Mouse (Mus musculus) gastrocnemius, postnatal 36 days (tissue): Measurements from ENCODE around the gene Slc25a20. TPM values are rescaled to one million over a fixed set of nuclear protein-coding genes. Genes with fewer than 3 reads are reported as not detected.

ENCODE experiments used
- DNase-seq, 2 experiments: peaks; one replicate each; pipeline ENCODE4 v3.0.0; 2022
- intact Hi-C: fragments of 180-260 bp; cut with DNase I; formaldehyde crosslinking; loops from one replicate; pipeline ENCODE4 v1.15.1; 2025
- total RNA-seq, 2 experiments: library from RNA; stranded (reverse); gene quantifications; 2 replicates each; pipeline ENCODE4 v1.2.3; 2021

Slc25a20 gene
- total RNA-seq, 2 experiments from 2014 or later: 59.0 to 75.5 TPM

- intact Hi-C loops: no loop called here
- DNase-seq: no peak
Measured at GRCm38 (mm10) chr9:108673151-108673550, 11.3 kb downstream of the Slc25a20 start.

- intact Hi-C loops: no loop called here
- no peak for DNase-seq
Measured at GRCm38 (mm10) chr9:108680026-108680425, 18.1 kb downstream of the Slc25a20 start.

DNA sequence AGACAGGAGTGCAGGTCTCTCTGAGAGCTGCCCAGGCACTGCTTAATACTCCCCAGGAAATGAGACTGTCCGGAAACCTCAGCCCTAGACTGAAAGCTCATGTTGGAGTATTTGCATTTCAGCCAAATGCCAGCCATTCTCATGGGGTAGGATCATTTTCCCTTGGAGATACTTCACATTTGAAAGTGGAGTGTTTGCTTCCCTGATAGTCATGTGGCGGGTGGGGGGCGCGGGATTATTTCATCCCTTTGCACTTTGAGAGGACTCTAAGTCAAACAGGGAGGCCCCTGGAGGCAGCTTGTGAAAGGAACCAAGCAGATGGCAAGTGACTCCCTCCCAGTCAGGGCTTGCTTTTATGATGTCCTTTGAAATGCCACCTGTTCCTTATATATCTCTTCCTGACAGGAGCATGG, 24.6 kb downstream of the Slc25a20 start:
- intact Hi-C loops: no loop called here

GRCm38 (mm10) chr9:108687181-108687580, 25.3 kb downstream of the Slc25a20 start:
- no peak for DNase-seq
- intact Hi-C loops: no loop called here

More for the DNA sequence above, 24.6 kb downstream of the Slc25a20 start:
- no peak for DNase-seq

- intact Hi-C loops: no loop called here
Measured at GRCm38 (mm10) chr9:108687686-108688085, 25.8 kb downstream of the Slc25a20 start.

DNA sequence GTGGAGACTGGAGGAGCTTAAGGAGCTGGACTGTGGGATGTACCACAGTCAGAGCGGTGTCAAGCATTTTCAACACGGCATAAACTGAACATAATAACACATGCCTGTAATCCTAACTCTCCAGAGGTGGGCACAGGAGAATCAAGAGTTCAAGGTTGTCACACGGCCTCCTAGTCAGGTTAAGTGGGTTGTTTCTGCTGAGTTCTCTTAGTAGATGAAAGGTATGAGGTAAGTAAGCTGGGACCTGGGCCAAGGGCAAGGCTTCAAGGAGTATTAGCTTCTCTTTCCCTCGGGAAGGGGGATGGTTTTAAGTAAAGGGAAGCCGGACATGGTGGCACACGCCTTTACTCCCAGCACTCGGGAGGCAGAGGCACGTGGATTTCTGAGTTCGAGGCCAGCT, 26.6 kb downstream of the Slc25a20 start:
- intact Hi-C loops: no loop called here
- DNase-seq: no peak

More at GRCm38 (mm10) chr9:108687686-108688085, 25.8 kb downstream of the Slc25a20 start:
- DNase-seq: no peak

DNA sequence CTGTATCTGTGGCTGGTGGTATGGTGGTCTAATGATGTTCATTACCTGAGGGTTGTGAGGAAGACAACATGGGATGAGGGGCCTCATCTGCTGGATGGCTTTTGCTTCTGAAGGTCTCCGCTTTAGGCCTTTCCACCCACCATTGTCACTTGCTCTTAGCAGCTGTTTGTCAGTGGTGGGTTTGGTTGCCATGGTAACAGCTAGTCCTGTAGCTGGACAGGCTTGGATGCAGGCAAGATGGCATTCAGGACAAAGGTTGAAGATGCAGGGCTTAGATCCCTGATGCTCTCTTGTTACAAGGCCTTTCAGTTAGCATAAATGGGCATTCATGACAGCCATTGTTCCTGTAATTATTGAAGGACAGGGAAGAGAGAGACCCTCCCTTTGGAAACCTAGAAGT, 27.2 kb downstream of the Slc25a20 start, which contains the start of gene Prkar2a:
Gene Prkar2a, plus strand, starts transcription at position 209 of the 400 bp plus-strand sequence.
- no peak for DNase-seq
- intact Hi-C loops: no loop called here

DNA sequence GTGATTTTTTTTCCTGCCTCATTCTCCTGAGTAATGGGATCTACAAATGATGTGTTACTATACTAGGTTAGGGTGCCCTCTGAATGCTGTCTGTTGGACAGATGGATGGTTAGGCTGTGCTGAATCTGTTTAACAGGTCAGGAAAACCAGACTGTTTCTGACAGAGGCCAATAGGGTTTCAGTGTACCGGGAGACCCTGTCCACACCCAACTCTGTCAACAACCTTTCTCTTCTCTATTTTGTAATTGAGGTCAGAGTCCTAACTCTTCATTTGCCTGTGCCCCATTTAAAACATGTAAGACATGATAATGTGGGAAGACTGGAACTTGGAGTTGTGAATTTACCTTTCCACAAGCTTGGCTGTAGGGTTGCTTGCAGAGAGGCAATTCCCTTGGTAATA, 28.1 kb downstream of the Slc25a20 start:
- DNase-seq: no peak
- intact Hi-C loops: no loop called here

GRCm38 (mm10) chr9:108690914-108691313, 29.0 kb downstream of the Slc25a20 start:
- DNase-seq: no peak

GRCm38 (mm10) chr9:108691371-108691770, 29.5 kb downstream of the Slc25a20 start:
- no peak for DNase-seq
- intact Hi-C loops: no loop called here

More at GRCm38 (mm10) chr9:108690914-108691313, 29.0 kb downstream of the Slc25a20 start:
- intact Hi-C loops: no loop called here

DNA sequence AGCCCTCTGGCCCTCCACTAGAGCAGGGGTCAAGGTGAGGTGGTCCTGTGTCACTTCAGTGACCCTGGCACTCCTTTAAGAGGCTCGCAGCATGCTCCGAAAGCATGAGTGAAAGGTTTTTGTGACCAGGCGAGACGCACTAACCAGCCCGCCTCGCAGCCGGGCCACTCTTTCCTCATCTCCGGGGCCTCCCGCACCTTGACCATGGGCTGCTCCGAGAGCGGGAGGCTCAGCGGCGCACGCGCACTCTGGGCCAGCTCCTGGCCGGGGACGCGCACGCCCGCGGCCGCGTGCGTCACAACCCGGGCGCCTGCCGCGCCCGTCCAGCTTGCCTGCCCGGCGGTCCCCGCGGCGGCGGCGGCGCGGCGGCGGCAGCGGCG, 29.9 kb downstream of the Slc25a20 start:
- DNase-seq: peak; percentile 82
- intact Hi-C loops: no loop called here

GRCm38 (mm10) chr9:108692226-108693041, 30.5 kb downstream of the Slc25a20 start:
- DNase-seq: peak; percentile 22 to 46
- intact Hi-C loops: no loop called here

DNA sequence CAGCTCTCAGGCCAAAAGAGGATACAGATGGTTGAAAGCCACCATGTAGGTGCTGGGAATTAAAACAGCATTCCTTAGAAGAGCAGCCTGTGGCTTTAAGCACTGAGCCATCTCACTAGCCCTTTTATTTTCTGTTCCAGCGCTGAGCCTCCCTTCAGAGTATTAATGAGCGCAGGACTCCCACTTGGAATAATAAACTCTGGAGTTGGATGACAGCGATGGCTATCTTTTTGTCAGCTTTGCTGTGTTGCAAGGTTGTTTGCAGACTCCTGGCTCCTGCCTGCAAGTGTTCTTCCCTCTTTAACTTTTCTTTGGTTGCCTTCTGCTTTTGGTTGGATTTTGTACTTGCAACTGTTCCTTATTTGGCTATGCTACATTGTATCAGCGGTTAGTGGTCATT, 32.1 kb downstream of the Slc25a20 start:
- no peak for DNase-seq
- intact Hi-C loops: no loop called here

DNA sequence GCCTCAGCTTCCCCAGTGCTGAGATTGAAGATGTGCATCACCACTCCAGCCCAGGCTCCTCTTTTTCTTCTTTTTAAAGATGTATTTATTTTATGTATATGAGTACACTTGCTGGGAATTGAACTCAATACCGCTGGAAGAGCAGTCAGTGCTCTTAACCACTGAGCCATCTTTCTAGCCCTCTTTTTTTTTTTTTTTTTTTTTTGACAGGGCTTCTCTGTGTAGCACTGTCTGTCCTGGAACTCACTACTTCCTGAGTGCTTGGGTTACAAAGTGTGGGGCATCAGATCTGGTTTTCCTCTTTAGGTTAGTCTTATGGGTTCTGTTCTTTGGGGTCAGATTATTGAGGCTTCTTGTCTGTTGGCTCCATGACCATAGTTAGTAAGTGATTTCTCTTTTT, 32.6 kb downstream of the Slc25a20 start:
- DNase-seq: no peak
- intact Hi-C loops: no loop called here

- no peak for DNase-seq
- intact Hi-C loops: no loop called here
Measured at GRCm38 (mm10) chr9:108702476-108702875, 40.6 kb downstream of the Slc25a20 start.

DNA sequence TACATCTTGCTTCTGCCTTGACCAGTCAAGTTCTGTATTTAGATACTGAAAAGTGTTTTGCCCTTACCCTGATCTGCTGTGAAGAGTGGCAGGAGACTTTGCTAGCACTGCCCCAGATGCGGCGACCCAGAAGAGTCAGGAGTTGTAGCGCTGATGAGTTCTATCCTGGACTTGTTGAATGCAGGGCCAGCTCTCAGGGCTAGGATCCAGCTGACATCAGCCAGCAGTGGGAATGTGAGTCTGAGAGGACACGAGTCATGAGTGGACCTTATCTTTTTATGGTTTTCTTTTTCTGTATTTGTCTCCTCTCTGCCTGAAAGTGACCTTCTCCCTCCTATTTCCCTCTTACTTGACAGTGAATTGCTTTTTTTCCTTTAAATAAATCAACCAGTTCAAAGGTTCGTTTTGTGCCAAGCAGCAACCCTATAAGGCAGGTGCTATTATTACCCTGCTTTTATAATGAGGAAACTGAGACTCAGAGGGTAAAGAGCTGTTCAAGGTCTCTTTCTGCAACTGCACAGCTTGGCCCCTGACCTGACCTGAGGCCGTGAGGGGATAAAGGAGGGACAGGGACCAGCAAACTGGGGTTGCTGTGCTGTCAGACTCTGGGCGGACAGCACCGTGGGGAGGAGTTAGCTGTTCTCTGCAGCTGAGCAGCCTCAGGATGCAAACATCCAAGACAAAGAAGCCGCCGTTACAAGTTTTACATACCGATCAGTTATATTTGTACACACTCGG, 41.7 kb downstream of the Slc25a20 start:
- peak in 1 of 2 experiments; percentile 25 for DNase-seq
- intact Hi-C loops: no loop called here

- no peak for DNase-seq
Measured at GRCm38 (mm10) chr9:108704591-108704990, 42.7 kb downstream of the Slc25a20 start.

DNA sequence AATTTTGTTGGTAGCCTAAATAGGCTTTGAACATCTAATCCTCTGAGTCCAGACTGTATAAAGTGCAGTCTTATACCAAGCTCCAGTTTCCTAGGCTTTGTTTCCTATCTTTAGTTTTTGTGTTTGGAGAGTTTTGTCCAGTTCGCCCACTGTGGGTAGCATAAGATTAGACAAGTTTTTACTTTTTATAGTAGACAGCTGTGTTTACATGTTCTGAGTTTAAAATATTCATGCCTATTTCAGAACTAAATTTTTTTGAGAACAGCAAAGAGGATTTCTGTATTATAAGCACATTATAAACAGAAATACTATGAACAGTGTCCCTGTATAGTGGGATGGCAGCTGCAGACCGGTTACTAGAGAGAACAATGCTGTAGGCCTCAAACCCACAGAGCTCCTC, 45.3 kb downstream of the Slc25a20 start:
- no peak for DNase-seq
- intact Hi-C loops: no loop called here

More at GRCm38 (mm10) chr9:108704591-108704990, 42.7 kb downstream of the Slc25a20 start:
- intact Hi-C loops: no loop called here

DNA sequence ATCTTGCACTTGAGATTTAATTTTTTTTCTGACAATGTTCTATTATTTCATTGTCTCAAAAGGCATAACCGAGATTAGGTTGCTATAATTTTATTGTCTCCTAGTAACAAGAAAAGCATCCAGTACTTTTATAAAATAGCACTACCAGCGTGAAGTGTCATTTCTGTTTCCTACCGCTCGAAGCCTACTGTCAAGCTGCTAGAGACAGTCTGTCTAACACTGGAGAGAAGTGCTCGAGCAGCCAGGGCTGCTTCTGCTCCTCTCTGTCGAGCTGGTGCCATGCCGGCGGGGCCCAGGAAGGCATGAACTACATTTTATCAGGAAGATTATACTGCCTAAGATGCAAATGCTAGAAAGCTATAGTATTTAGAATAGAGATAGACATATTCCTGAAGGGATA, 46.9 kb downstream of the Slc25a20 start:
- intact Hi-C loops: no loop called here
- DNase-seq: no peak

DNA sequence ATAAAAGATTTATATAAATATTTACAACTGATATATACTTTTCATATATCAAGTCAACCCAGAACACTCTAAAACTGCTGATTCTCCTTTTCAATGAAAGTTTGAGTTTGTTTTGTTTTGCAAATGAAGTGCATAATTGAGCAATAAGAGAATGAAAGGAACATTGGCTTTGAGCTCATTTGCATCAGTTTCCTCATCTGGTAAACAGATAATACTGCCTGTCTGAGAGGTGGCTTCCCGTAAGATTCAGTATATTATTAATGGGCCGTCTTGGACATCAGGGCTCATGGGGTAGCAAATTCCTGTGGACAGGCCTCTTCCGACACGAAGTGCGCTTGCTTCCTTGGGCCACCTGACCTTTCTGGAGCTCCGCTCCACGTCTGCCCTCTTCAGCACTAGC, 48.9 kb downstream of the Slc25a20 start:
- intact Hi-C loops: no loop called here
- DNase-seq: no peak

- intact Hi-C loops: no loop called here
- no peak for DNase-seq
Measured at GRCm38 (mm10) chr9:108716199-108716598, 54.3 kb downstream of the Slc25a20 start.

DNA sequence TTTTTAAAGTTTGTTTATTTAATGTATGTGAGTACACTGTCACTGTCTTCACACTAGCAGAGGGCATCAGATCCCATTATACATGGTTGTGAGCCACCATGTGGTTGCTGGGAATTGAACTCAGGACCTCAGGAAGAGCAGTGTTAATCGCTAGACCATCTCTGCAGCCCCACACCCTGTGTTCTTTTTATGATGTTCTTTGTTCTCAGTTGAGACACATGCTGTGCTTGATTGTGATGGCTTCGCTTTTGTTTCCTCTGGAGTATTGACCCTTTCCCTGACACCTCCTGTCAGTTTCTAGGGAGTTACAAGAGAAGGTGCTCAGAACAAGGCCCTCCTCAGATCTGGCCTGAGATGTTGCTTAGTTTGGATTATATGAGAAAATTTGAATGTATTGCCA, 61.9 kb downstream of the Slc25a20 start:
- intact Hi-C loops: no loop called here
- DNase-seq: no peak
